12 mouse cellular contexts compared by ENCODE assay signal in genomic region chr2:150884779-150885110, GRCm38 (mm10). TPM values are rescaled to one million over a fixed set of nuclear protein-coding genes. Genes with fewer than 3 reads are reported as not detected.
DNase-seq lines count a peak whose midpoint lies in the region; ATAC-seq and TF ChIP-seq lines count a peak whose summit lies in the region.
"Had no signal": no experiment of that assay in that cellular context is flagged by ENCODE, and none has a peak within 500 bp of the region (broad histone marks: within the 10 kb centered on the region; RNA-seq: fewer than 3 reads in every experiment).

No protein-coding gene starts in this region.

- H3K9ac ChIP-seq in forebrain, embryonic 11.5 days (ENCODE audit: low read length), result no peak overlapping the region
- no peak overlapping the region for H3K9ac ChIP-seq in forebrain, postnatal 0 days
- no peak overlapping the region for H3K9ac ChIP-seq in midbrain, embryonic 16.5 days (ENCODE audit: low read depth, low read length)

- no peaks in the 10 kb centered on the region for H3K36me3 ChIP-seq in forebrain, embryonic 11.5 days (ENCODE audit: control insufficient read depth, insufficient read depth, low read length)
- no peaks in the 10 kb centered on the region for H3K36me3 ChIP-seq in forebrain, postnatal 0 days (ENCODE audit: insufficient read depth)
- H3K36me3 ChIP-seq in midbrain, embryonic 16.5 days (ENCODE audit: control insufficient read depth, insufficient read depth, low read length), result no peaks in the 10 kb centered on the region

- WGBS in forebrain, embryonic 11.5 days, result 100% methylated on average over 1 of the region's 1 CpGs
- 89% methylated on average over 1 of the region's 1 CpGs for WGBS in forebrain, postnatal 0 days
- 100% methylated on average over 1 of the region's 1 CpGs for WGBS in midbrain, embryonic 16.5 days

- H3K4me2 ChIP-seq in forebrain, embryonic 11.5 days (ENCODE audit: low read depth, low read length, severe bottlenecking), result no peak overlapping the region
- no peak overlapping the region for H3K4me2 ChIP-seq in forebrain, postnatal 0 days (ENCODE audit: low read depth)
- no peak overlapping the region for H3K4me2 ChIP-seq in midbrain, embryonic 16.5 days (ENCODE audit: low read length)

- DNase-seq in forebrain, embryonic 11.5 days (ENCODE audit: low spot score), result no peak
- DNase-seq in forebrain, postnatal 0 days, result no peak
- DNase-seq in layer of hippocampus, adult 2 months (ENCODE audit: low spot score in 2 of 2), result no peak
- DNase-seq in layer of hippocampus, postnatal 36 days, result no peak
- DNase-seq in thymus, adult 18-20 months, result no peak
- no peak for DNase-seq in thymus, postnatal 36 days
- DNase-seq: kidney, postnatal 14 days; right cerebral cortex, postnatal 14 days had no signal

- no peaks in the 10 kb centered on the region for H3K9me3 ChIP-seq in forebrain, embryonic 11.5 days (ENCODE audit: control insufficient read depth, low read length)
- no peaks in the 10 kb centered on the region for H3K9me3 ChIP-seq in forebrain, postnatal 0 days (ENCODE audit: low read length)
- no peaks in the 10 kb centered on the region for H3K9me3 ChIP-seq in midbrain, embryonic 16.5 days (replicated peaks; ENCODE audit: control insufficient read depth, low read length, poor library complexity, severe bottlenecking)
- H3K9me3 ChIP-seq: G1E had no signal

- peak; percentile 4; the same call in 1 of the 2 replicates for ATAC-seq in forebrain, embryonic 11.5 days (replicated peaks; ENCODE audit: low FRiP score)
- ATAC-seq in forebrain, postnatal 0 days, result no peak
- 0 out of 2 replicates have a peak, but pooled peaks have one; percentile 17 for ATAC-seq in erythroblast, adult 5-6 weeks (replicated peaks; ENCODE audit: low FRiP score, poor library complexity, severe bottlenecking)
- ATAC-seq in midbrain, embryonic 16.5 days, result peak; percentile 54

- H3K27me3 ChIP-seq in forebrain, embryonic 11.5 days (ENCODE audit: control insufficient read depth, insufficient read depth, low read length), result no peaks in the 10 kb centered on the region
- no peaks in the 10 kb centered on the region for H3K27me3 ChIP-seq in forebrain, postnatal 0 days (ENCODE audit: insufficient read depth, low read length)
- H3K27me3 ChIP-seq in midbrain, embryonic 16.5 days (ENCODE audit: control insufficient read depth, insufficient read depth, low read depth, low read length), result no peaks in the 10 kb centered on the region

- H3K4me1 ChIP-seq in forebrain, embryonic 11.5 days (replicated peaks; ENCODE audit: control insufficient read depth, insufficient read depth, low read length), result no peaks in the 10 kb centered on the region
- H3K4me1 ChIP-seq in forebrain, postnatal 0 days (ENCODE audit: insufficient read depth), result no peaks in the 10 kb centered on the region
- no peaks in the 10 kb centered on the region for H3K4me1 ChIP-seq in midbrain, embryonic 16.5 days (ENCODE audit: control insufficient read depth, insufficient read depth, low read length)

- H3K4me3 ChIP-seq in forebrain, embryonic 11.5 days (ENCODE audit: low read depth, low read length), result no peak overlapping the region
- H3K4me3 ChIP-seq in forebrain, postnatal 0 days (ENCODE audit: low read depth, low read length), result no peak overlapping the region
- no peak overlapping the region for H3K4me3 ChIP-seq in layer of hippocampus, adult 2 months
- no peak overlapping the region for H3K4me3 ChIP-seq in midbrain, embryonic 16.5 days (ENCODE audit: low read depth, low read length)

- H3K27ac ChIP-seq in forebrain, embryonic 11.5 days (ENCODE audit: low read depth, low read length), result no peak overlapping the region
- no peak overlapping the region for H3K27ac ChIP-seq in forebrain, postnatal 0 days (ENCODE audit: low read depth, low read length)
- peak overlapping the region; percentile 65 for H3K27ac ChIP-seq in layer of hippocampus, adult 2 months
- H3K27ac ChIP-seq in midbrain, embryonic 16.5 days (ENCODE audit: low read length), result no peak overlapping the region
- H3K27ac ChIP-seq: macrophage had no signal

- no peak for TF ChIP-seq CTCF in forebrain, postnatal 0 days (IDR thresholded peaks at IDR 0.05; ENCODE audit: low read depth)
- TF ChIP-seq CTCF in layer of hippocampus, adult 2 months (conservative IDR thresholded peaks at IDR 0.05), result no peak

RNA-seq across cellular contexts. Expression of gene Abhd12, which starts 19.8 kb away (rescaled TPM):
- 54.2 and 57.9 TPM in 2 replicates for polyA plus RNA-seq in forebrain, embryonic 11.5 days (2014; fragmentation: Nextera tagmentation; extraction: Ambion mirVana)
- 146 and 152 TPM in 2 replicates for total RNA-seq in forebrain, postnatal 0 days (2014; rRNA removed)
- polyA plus RNA-seq in forebrain, postnatal 0 days (2015; fragmentation: Nextera tagmentation; extraction: Ambion mirVana), result 149 and 150 TPM in 2 replicates
- 100 to 1,000 TPM; 314 to 317 TPM for total RNA-seq in layer of hippocampus, adult 2 months (2021)
- total RNA-seq in layer of hippocampus, postnatal 36 days (2021), result 100 to 1,000 TPM; 301 to 309 TPM
- total RNA-seq in erythroblast, adult 5-6 weeks (2015; ENCODE audit: low replicate concordance), result 14.6 and 26.1 TPM in 2 replicates
- total RNA-seq in erythroblast, adult 5-6 weeks (2017; ENCODE audit: low replicate concordance), result 13.4 and 42.8 TPM in 2 replicates
- polyA plus RNA-seq in midbrain, embryonic 16.5 days (2015; fragmentation: Nextera tagmentation; extraction: Ambion mirVana), result 112 and 127 TPM in 2 replicates

RNA-seq across cellular contexts. Expression of gene Gins1, which starts 20.5 kb away (rescaled TPM):
- 80.7 and 84.0 TPM in 2 replicates for polyA plus RNA-seq in forebrain, embryonic 11.5 days (2014; fragmentation: Nextera tagmentation; extraction: Ambion mirVana)
- 11.2 and 12.8 TPM in 2 replicates for total RNA-seq in forebrain, postnatal 0 days (2014; rRNA removed)
- 15.5 and 17.5 TPM in 2 replicates for polyA plus RNA-seq in forebrain, postnatal 0 days (2015; fragmentation: Nextera tagmentation; extraction: Ambion mirVana)
- total RNA-seq in layer of hippocampus, adult 2 months (2021), result 1 to 10 TPM; 1.0 to 2.0 TPM
- total RNA-seq in layer of hippocampus, postnatal 36 days (2021), result 1 to 10 TPM; 1.5 TPM
- total RNA-seq in erythroblast, adult 5-6 weeks (2015; ENCODE audit: low replicate concordance), result 6.0 and 21.3 TPM in 2 replicates
- total RNA-seq in erythroblast, adult 5-6 weeks (2017; ENCODE audit: low replicate concordance), result 21.1 and 23.8 TPM in 2 replicates
- 9.9 and 11.2 TPM in 2 replicates for polyA plus RNA-seq in midbrain, embryonic 16.5 days (2015; fragmentation: Nextera tagmentation; extraction: Ambion mirVana)
